Mouse (Mus musculus) myocyte (in vitro differentiated cells): ENCODE measurements around the gene Rrn3.

Experiments used
- CEBPB ChIP-seq: IDR thresholded peaks from 2 replicates; pipeline ENCODE4 v1.6.1; 2011; ENCODE audit warnings: mild to moderate bottlenecking, moderate library complexity; ENCODE audit not compliant: poor library complexity, insufficient read depth, severe bottlenecking
- E2F4 ChIP-seq: IDR thresholded peaks from one replicate; pipeline ENCODE4 v1.6.1; 2011; ENCODE audit warnings: mild to moderate bottlenecking, control low read depth, moderate library complexity; ENCODE audit not compliant: insufficient read depth
- MAX ChIP-seq: IDR thresholded peaks from one replicate; pipeline ENCODE4 v1.6.1; 2011; ENCODE audit warnings: low read depth, mild to moderate bottlenecking, control low read depth
- MYOG ChIP-seq, 3 experiments: IDR thresholded peaks; one replicate each; pipeline ENCODE4 v1.6.1; 2011; ENCODE audit warnings: control low read depth in 2 of 3, low read depth in 2 of 3, mild to moderate bottlenecking in 2 of 3; ENCODE audit not compliant: insufficient read length in 2 of 3, control insufficient read depth in 1 of 3, insufficient read depth in 1 of 3
- POLR2A ChIP-seq: IDR thresholded peaks from one replicate; pipeline ENCODE4 v1.6.1; 2011; ENCODE audit warnings: low read depth, mild to moderate bottlenecking, control low read depth, moderate library complexity; ENCODE audit not compliant: insufficient read length
- POLR2AphosphoS2 ChIP-seq: IDR thresholded peaks from one replicate; pipeline ENCODE4 v1.6.1; 2011; ENCODE audit warnings: low read depth, control low read depth; ENCODE audit not compliant: insufficient read length
- REST ChIP-seq: IDR thresholded peaks from one replicate; pipeline ENCODE4 v1.6.1; 2011; ENCODE audit warnings: mild to moderate bottlenecking, control low read depth, moderate library complexity; ENCODE audit not compliant: insufficient read depth, insufficient read length
- TCF12 ChIP-seq: IDR thresholded peaks from one replicate; pipeline ENCODE4 v1.6.1; 2011; ENCODE audit warnings: mild to moderate bottlenecking, control low read depth; ENCODE audit not compliant: poor library complexity, insufficient read depth, severe bottlenecking

DNA sequence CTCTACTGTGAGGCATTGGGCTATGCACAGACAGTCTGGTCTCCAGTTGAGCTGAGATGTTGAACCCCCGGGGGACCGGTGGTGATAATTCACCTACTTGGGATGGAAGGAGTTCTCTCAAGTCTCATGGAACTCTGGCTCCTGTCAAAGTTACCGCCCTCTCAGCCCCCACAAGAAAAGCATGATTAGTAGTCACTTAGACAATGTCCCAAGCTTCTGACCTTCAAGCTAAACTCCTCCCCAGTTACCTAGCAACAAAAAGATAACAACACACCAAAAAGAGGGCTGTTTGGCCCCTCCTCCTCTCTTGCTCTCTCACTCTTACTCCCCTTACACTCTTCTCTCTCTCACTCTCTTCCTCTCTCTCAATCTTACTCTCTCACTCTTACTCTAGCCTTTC lies 16.0 kb upstream of the Rrn3 start:
- TF ChIP-seq POLR2A = no peak
- no peak for TF ChIP-seq CEBPB
- no peak for TF ChIP-seq MYOG (IDR thresholded peaks at IDR 0.05; ENCODE audit: control insufficient read depth in 1 of 3, insufficient read depth in 1 of 3, insufficient read length in 2 of 3, low read depth in 2 of 3)
- no peak for TF ChIP-seq TCF12
- TF ChIP-seq MAX = no peak
- no peak for TF ChIP-seq POLR2AphosphoS2
- TF ChIP-seq E2F4 = no peak
- TF ChIP-seq REST = no peak
